Mouse (Mus musculus) brown adipose tissue, adult 24 weeks (tissue): ENCODE measurements around the gene Hmg20b. TPM values are rescaled to one million over a fixed set of nuclear protein-coding genes. Genes with fewer than 3 reads are reported as not detected.

ENCODE experiments used
- H3K27ac ChIP-seq: fragments of 200-500 bp; replicated peaks from 2 replicates; pipeline ENCODE4 v1.5.1; 2012; ENCODE audit warnings: low read depth, mild to moderate bottlenecking, low read length
- H3K4me1 ChIP-seq: fragments of 200-500 bp; 2 replicates; pipeline ENCODE4 v1.6.1; 2012; ENCODE audit warnings: low read length, mixed read lengths; ENCODE audit not compliant: control insufficient read depth, insufficient read depth, insufficient read length
- H3K4me3 ChIP-seq: fragments of 200-500 bp; 2 replicates; pipeline ENCODE4 v1.5.1; 2012; ENCODE audit warnings: low read depth, mild to moderate bottlenecking, low read length, moderate library complexity; ENCODE audit not compliant: insufficient read depth
- polyA plus RNA-seq: library from polyadenylated mRNA; stranded (reverse); fragments of >200 nt; gene quantifications from 2 replicates; pipeline ENCODE4 v1.2.4, GENCODE M21; 2012; ENCODE audit not compliant: missing spikeins, insufficient read depth, insufficient read length

Hmg20b gene
- polyA plus RNA-seq, 1 experiment: 78.7 TPM

DNA sequence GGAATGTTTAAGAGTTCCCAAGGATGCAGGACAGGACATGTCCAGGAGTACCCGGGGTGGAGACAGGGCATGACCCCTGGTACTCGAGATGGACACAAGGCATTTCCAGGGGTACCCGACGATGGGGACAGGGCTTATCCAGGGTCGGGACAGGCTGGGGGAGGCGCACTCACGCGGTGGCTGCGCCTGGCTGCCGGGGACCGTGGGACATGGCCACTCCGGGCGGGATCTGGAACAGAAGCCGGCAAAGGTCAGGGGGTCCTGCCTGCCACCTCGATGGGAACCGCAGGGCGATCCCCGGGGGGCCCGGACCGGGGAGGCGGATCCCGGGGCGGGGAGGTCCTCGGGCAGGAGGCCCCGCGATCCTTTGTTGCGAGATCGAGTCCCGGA is 324 bp downstream of the Hmg20b start:
- Histone ChIP-seq H3K4me1 (peaks cover 3% of the 10 kb centered on the region; the same call in 1 of the 2 replicates), H3K4me3 (peak overlapping the region; percentile 89), H3K27ac (peak overlapping the region; percentile 67)

- Histone ChIP-seq H3K4me3 (peak overlapping the region; percentile 89), H3K27ac (no peak overlapping the region), H3K4me1 (peaks cover 3% of the 10 kb centered on the region; the same call in 1 of the 2 replicates)
Observed at GRCm38 (mm10) chr10:81349146-81349545, 1.1 kb downstream of the Hmg20b start.

- H3K27ac ChIP-seq: no peak overlapping the region
- peaks cover 3% of the 10 kb centered on the region; the same call in 1 of the 2 replicates for H3K4me1 ChIP-seq
- H3K4me3 ChIP-seq: peak overlapping the region; percentile 34
Observed at GRCm38 (mm10) chr10:81346453-81347067, 3.7 kb downstream of the Hmg20b start.

DNA sequence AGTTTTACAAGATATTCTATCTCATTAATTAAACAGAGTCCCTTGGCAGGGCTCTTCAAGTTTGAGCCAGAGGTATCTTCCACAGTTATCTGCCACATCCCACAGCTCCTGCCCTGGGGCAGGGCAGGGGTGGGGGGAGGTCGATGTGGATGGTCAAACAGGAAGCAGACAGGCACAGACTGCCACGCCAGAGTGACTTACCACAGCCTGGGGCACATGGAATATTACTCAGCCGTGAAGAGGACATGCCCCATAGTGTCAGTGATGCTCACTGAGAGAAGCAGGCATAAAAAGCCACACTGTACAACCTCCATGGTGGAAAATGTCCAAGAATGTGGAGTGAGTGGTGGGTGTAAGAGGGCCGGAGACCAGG is 5.1 kb downstream of the Hmg20b start:
- no peak overlapping the region for H3K27ac ChIP-seq
- peaks cover 3% of the 10 kb centered on the region; the same call in 1 of the 2 replicates for H3K4me1 ChIP-seq
- H3K4me3 ChIP-seq: no peak overlapping the region

- H3K4me1 ChIP-seq: peaks cover 2% of the 10 kb centered on the region; the same call in 1 of the 2 replicates
- H3K27ac ChIP-seq: no peak overlapping the region
- no peak overlapping the region for H3K4me3 ChIP-seq
Observed at GRCm38 (mm10) chr10:81344421-81345161, 5.7 kb downstream of the Hmg20b start.

GRCm38 (mm10) chr10:81342686-81343505 is 7.4 kb downstream of the Hmg20b start, which contains the start of gene Gipc3:
Gene Gipc3 (minus strand): TSS chr10:81343266.
- Histone ChIP-seq H3K27ac (no peak within 1 kb of the TSS), H3K4me3 (peak within 1 kb of the TSS; percentile 63), H3K4me1 (no peaks in the 10 kb centered on the region; the same call in 1 of the 2 replicates)

GRCm38 (mm10) chr10:81341333-81341949 is 8.8 kb downstream of the Hmg20b start:
- H3K4me3 ChIP-seq: no peak overlapping the region
- no peak overlapping the region for H3K27ac ChIP-seq
- H3K4me1 ChIP-seq: no peaks in the 10 kb centered on the region

DNA sequence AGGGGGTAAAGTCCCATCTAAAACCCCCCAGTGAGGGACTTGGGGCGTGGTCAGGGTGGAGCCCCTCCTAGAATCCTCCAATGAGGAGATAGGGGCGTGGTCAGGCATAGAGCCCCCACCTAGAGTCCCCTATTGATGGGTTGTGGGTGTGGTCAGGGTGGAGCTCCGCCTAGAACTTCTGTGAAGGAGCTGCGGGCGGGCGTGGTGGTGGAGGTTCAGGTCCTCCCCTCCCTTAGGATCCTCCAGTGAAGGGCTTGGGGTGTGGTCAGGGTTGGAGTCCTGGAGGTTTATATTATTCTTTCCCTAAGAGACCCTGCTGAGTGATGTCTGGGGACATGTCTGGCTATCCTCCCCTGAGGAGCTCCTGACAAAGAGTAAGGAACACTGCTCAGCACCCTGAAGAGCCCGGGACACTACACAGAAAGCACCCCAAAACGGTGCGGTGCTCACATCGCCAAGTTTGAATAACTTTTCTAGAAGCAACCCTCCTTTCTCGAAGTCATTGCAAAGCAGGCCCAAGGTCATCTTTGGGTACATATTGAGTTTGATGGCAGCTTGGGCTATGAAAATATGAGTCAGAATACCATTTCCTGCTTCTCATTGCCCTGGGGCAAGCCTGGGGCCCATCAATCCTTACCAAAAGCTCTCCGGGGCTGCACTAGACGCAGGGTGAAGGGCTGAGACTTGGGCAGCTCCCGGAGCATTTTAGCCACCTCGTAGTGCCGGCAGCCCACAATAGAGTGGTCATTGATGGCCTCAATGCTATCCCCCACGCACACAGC is 9.5 kb downstream of the Hmg20b start:
- no peak overlapping the region for H3K4me3 ChIP-seq
- no peak overlapping the region for H3K27ac ChIP-seq
- H3K4me1 ChIP-seq: no peaks in the 10 kb centered on the region

DNA sequence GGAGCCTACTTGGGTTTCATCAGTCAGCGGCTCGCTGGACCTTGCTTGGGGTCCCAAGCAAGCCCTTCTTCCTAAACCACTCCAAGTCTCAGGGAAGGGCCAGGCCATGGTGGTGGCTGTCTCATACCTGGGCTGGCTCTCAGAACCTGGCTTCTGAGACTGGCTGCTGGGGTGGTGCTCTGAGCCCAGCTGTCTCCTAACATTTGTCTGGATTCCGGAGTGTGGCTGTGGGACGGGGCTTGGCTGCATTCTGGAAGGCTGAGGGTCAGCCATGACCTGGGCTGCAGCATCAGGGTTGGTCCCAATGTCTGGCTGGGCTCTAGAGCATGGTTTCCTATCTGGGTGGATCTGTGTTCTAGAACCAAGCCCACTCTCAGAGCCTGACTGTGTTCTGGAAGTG is 13.7 kb downstream of the Hmg20b start:
- H3K4me3 ChIP-seq: no peak overlapping the region
- no peak overlapping the region for H3K27ac ChIP-seq
- H3K4me1 ChIP-seq: no peaks in the 10 kb centered on the region

GRCm38 (mm10) chr10:81335393-81336340 is 14.6 kb downstream of the Hmg20b start:
- Histone ChIP-seq H3K27ac (no peak overlapping the region), H3K4me3 (no peak overlapping the region), H3K4me1 (no peaks in the 10 kb centered on the region)

DNA sequence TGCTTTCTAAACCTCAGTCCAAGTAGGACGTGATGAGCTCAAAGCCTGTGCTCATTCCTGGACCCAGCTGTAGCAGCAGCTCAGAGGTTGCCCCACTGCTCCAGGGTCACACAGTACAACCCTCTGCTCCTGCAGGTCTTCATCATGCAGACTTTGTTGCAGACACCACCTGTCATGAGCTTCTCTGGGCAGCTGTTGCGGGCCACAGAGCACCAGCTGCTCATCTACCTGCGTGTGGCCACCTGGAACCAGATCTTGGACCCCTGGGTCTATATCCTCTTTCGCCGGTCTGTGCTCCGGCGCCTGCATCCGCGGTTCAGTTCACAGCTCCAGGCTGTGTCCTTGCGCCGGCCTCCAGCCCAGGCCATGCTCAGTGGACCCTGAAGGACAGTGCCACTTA is 16.0 kb downstream of the Hmg20b start:
- Histone ChIP-seq H3K4me3 (no peak overlapping the region), H3K4me1 (peaks cover 11% of the 10 kb centered on the region), H3K27ac (no peak overlapping the region)

DNA sequence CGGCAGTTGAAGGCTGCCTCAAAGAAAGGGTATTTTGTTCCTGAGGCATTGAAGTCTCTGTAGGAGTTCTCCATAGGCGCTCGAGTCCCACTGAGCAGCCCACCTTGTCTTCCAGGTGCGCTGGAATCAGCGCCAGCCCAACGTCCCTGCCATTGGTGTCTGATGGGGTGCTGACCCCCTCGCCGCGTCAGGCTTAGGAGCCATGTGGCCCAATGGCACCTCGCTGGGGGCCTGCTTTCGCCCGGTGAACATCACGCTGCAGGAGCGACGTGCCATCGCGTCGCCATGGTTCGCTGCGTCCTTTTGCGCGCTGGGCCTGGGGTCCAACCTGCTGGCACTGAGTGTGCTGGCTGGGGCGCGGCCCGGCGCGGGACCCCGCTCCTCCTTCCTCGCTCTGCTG is 18.0 kb downstream of the Hmg20b start:
- Histone ChIP-seq H3K4me1 (peaks cover 26% of the 10 kb centered on the region), H3K27ac (no peak overlapping the region), H3K4me3 (no peak overlapping the region)

- peaks cover 30% of the 10 kb centered on the region for H3K4me1 ChIP-seq
- peak overlapping the region; percentile 29; the same call in 1 of the 2 replicates for H3K27ac ChIP-seq
- H3K4me3 ChIP-seq: no peak overlapping the region
Observed at GRCm38 (mm10) chr10:81330007-81330406, 20.3 kb downstream of the Hmg20b start.
